Mouse (Mus musculus): ENCODE measurements around the gene Dusp23. TPM values are rescaled to one million over a fixed set of nuclear protein-coding genes. Genes with fewer than 3 reads are reported as not detected.

The Dusp23 gene
- total RNA-seq, 1 experiment from 2014 or later, result 7.1 TPM

Other genes with a start within 250 kb of the Dusp23 start
- 1.9 and 3.4 TPM in 2 replicates for gene Slamf9, start 157.6 kb downstream of the Dusp23 start, total RNA-seq (2021)
- gene Igsf9, start 151.2 kb downstream of the Dusp23 start, total RNA-seq (2021), result 2.9 and 3.6 TPM in 2 replicates
- 80.7 and 88.8 TPM in 2 replicates for gene Tagln2, start 132.9 kb downstream of the Dusp23 start, total RNA-seq (2021)
- gene Cfap45, start 112.2 kb downstream of the Dusp23 start, total RNA-seq (2021), result 1.3 TPM in 1 of 2 replicates, not detected in the other
- 0.33 TPM in 1 of 2 replicates, not detected in the other for gene Vsig8, start 77.0 kb downstream of the Dusp23 start, total RNA-seq (2021)
- gene Slamf8, start 42.4 kb downstream of the Dusp23 start, total RNA-seq (2021), result 0.24 TPM in 1 of 2 replicates, not detected in the other
- gene Fcrl6, start 30.4 kb downstream of the Dusp23 start, total RNA-seq (2021), result not detected in 2 replicates
- 3.1 TPM in 1 of 2 replicates, not detected in the other for gene Crp, start 65.1 kb upstream of the Dusp23 start, total RNA-seq (2021)

Data from adrenal gland, postnatal 25 days (tissue).